Mouse (Mus musculus) midbrain, embryonic 10.5 days (tissue): ENCODE results near the gene Coa3. TPM values are rescaled to one million over a fixed set of nuclear protein-coding genes. Genes with fewer than 3 reads are reported as not detected.

Experiments used
- DNase-seq: peaks from one replicate; pipeline ENCODE4 v3.0.0-alpha.2; 2017; ENCODE audit warnings: low spot score
- H3K27ac ChIP-seq: fragments of 300-500 bp; sonication (generic); replicated peaks from 2 replicates; pipeline ENCODE4 v1.5.1; 2016; ENCODE audit warnings: mild to moderate bottlenecking
- H3K27me3 ChIP-seq: fragments of 300-500 bp; sonication (generic); 2 replicates; pipeline ENCODE4 v1.6.1; 2016; ENCODE audit warnings: low read depth, mild to moderate bottlenecking; ENCODE audit not compliant: poor library complexity, severe bottlenecking
- H3K36me3 ChIP-seq: fragments of 300-500 bp; sonication (generic); 2 replicates; pipeline ENCODE4 v1.6.1; 2016; ENCODE audit warnings: mild to moderate bottlenecking, moderate library complexity
- H3K4me1 ChIP-seq: fragments of 300-500 bp; sonication (generic); 2 replicates; pipeline ENCODE4 v1.6.1; 2016
- H3K4me3 ChIP-seq: fragments of 300-500 bp; sonication (generic); 2 replicates; pipeline ENCODE4 v1.5.1; 2016; ENCODE audit warnings: mild to moderate bottlenecking, moderate library complexity
- H3K9me3 ChIP-seq: fragments of 300-500 bp; sonication (generic); replicated peaks from 2 replicates; pipeline ENCODE4 v1.6.1; 2016; ENCODE audit warnings: mild to moderate bottlenecking
- WGBS: fragments of 180-500 bp; shearing (Covaris S2); methylation state at CpG from one replicate; pipeline ENCODE4 v1.1.7; 2016; 5-methylcytosine and 5-hydroxymethylcytosine counted together
- polyA plus RNA-seq: library from polyadenylated mRNA; unstranded; fragments of >200 nt; fragmentation: Nextera tagmentation; extraction: Ambion mirVana; gene quantifications from 2 replicates; pipeline ENCODE4 v1.2.1, GENCODE M21; 2016

Coa3 gene
- polyA plus RNA-seq, 1 experiment from 2014 or later, result 223 TPM

- no peak for DNase-seq
- H3K4me1 ChIP-seq, result no peaks in the 10 kb centered on the region
- no peaks in the 10 kb centered on the region for H3K27me3 ChIP-seq
- no peak overlapping the region for H3K4me3 ChIP-seq
- WGBS, result 40% methylated on average over 5 of the region's 5 CpGs
- no peak overlapping the region for H3K27ac ChIP-seq
- no peaks in the 10 kb centered on the region for H3K9me3 ChIP-seq
- H3K36me3 ChIP-seq, result no peaks in the 10 kb centered on the region
Measured at GRCm38 (mm10) chr11:101307744-101308143, 28.8 kb upstream of the Coa3 start.

DNA sequence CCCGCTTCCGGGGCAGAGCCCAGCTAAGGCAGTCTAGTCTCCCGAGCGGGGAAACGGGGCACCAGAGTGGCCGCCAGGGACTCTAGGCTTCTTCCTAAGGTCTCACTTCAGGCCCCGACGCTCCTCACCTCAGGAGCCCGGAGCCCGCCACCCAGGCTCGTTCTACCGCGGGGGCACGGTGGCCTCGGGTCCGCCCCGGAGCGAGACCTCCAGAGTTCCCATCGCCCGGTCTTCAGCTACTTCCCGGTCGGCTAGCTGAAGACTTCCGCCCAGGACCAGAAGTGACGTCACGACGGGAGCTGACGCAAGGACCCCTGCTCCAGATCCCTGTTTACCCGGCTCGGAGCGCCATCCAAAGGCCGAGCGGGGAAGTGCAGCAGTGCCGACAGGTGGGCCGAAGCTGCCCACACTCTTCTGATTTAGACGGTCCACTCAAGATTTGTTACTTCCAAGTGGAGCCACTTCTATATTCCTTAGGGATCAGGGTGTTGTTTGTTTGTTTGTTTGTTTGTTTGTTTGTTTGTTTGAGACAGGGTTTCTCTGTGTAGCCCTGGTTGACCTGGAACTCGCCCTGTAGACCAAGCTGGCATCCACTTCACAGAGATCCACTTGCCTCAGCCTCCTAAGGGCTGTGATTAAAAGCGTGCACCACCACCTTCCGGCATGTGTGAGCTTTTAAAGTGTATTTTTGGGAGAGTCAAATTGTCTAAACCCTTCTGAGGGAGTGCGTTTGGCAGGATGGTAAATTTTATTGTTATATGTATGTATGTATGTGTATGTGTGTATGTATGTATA is 23.3 kb upstream of the Coa3 start, which contains the start of gene Becn1:
Gene Becn1 (minus strand): TSS at position 283 of the 795 bp plus-strand sequence.
- Histone ChIP-seq H3K4me1 (peaks cover 22% of the 10 kb centered on the region), H3K27me3 (no peaks in the 10 kb centered on the region), H3K9me3 (no peaks in the 10 kb centered on the region), H3K36me3 (peaks cover 30% of the 10 kb centered on the region), H3K27ac (peak within 1 kb of the TSS; percentile 85), H3K4me3 (peak within 1 kb of the TSS; percentile 90)
- WGBS, result 7% methylated on average over 39 of the region's 39 CpGs
- peak; percentile 96 for DNase-seq

DNA sequence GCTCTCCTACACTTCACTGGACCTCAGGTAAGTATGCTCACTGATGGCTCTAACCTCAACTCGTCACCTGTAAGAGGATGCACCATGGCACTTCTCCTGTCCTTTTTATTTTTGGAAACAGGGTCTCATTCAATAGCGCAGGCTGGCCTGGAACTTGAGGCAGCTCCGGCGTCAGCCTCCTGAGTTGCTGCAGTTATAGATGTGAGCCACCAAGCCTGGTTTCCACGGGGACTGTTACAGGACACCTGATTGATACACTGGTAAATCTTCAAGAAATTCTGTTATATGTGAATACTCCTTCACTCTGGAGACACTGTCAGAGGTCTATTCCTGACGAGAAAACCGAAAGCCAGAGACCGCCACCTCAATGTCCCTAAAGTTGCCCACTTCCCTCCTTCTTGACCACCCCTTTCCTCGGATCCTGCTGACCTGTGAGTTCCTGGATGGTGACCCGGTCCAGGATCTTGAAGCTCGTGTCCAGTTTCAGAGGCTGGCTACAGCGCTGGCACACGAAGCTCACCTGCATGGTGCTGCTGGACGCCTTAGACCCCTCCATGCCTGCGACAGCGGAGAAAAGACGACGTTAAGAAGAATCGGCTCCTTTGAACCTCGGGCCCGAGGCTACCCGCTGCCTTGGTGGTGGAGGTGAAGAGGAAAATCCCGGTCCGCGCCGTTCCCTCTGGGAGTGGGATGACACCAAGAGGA is 22.5 kb upstream of the Coa3 start:
- Histone ChIP-seq H3K9me3 (no peaks in the 10 kb centered on the region), H3K27me3 (no peaks in the 10 kb centered on the region), H3K4me1 (peaks cover 22% of the 10 kb centered on the region), H3K27ac (peak overlapping the region; percentile 85), H3K36me3 (peaks cover 38% of the 10 kb centered on the region), H3K4me3 (peak overlapping the region; percentile 90)
- WGBS, result 16% methylated on average over 26 of the region's 26 CpGs
- no peak for DNase-seq

DNA sequence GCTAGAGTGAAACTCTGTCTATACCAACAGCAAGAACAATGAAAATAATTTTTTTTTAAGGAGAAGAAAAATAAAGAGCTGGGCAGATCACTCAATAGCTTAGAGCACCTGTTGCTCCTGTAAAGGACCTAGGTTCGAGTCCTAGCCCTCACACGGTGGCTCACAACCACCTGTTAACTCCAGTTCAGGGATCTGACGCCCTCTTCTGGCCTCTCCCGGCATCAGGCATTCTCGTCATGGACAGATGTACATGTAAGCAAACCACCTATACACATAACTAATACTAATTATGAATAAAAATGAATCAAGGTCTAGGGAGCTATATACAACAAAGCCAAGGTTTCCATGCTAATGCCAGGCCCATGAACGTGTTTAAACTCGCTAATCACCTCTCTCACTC is 22.0 kb upstream of the Coa3 start:
- H3K27me3 ChIP-seq, result no peaks in the 10 kb centered on the region
- peaks cover 42% of the 10 kb centered on the region for H3K36me3 ChIP-seq
- peak overlapping the region; percentile 90 for H3K4me3 ChIP-seq
- WGBS, result 72% methylated on average over 7 of the region's 7 CpGs
- no peaks in the 10 kb centered on the region for H3K9me3 ChIP-seq
- no peak for DNase-seq
- H3K4me1 ChIP-seq, result peaks cover 22% of the 10 kb centered on the region
- no peak overlapping the region for H3K27ac ChIP-seq

DNA sequence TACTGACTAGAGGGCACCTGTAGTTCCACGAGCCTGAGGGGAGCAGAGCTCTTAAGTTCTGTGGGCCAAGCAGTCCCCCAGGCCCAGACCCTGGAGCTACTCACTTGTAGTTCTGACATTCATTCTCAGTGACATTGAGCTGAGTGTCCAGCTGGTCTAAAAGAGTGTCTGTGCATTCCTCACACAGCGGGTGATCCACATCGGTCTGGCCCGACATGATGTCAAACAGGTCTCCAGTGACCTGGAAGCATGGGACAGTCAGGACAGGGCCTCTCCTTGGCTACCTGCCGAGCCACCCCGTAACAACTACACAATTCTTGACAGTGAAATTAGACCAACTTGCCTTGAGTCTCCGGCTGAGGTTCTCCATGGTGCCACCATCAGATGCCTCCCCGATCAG is 16.3 kb upstream of the Coa3 start:
- Histone ChIP-seq H3K9me3 (no peaks in the 10 kb centered on the region), H3K36me3 (peaks cover 97% of the 10 kb centered on the region), H3K4me3 (no peak overlapping the region), H3K27me3 (no peaks in the 10 kb centered on the region), H3K4me1 (peaks cover under 1% of the 10 kb centered on the region; the same call in 1 of the 2 replicates), H3K27ac (no peak overlapping the region)
- WGBS, result 89% methylated on average over 8 of the region's 8 CpGs
- no peak for DNase-seq

DNA sequence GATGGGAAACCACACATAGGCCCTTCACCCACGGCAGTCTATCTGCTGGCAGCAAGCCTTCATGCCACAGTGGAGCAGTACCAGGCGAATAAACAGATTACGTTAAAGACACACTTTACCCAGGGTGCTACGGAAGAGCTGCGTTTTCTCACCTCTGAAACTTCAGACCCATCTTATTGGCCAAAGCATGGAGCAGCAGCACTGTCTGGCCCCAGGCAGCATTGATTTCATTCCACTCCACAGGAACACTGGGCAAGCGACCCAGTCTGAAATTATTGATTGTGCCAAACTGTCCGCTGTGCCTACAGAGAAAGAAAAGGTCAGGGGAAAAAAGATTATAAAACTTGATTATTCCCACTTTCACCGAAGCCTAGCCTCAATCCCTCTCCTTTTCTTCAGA is 12.3 kb upstream of the Coa3 start:
- whole genome bisulfite sequencing, result 95% methylated on average over 8 of the region's 8 CpGs
- H3K4me3 ChIP-seq, result no peak overlapping the region
- no peak overlapping the region for H3K27ac ChIP-seq
- no peaks in the 10 kb centered on the region for H3K4me1 ChIP-seq
- no peaks in the 10 kb centered on the region for H3K27me3 ChIP-seq
- H3K9me3 ChIP-seq, result no peaks in the 10 kb centered on the region
- no peak for DNase-seq
- peaks cover 97% of the 10 kb centered on the region for H3K36me3 ChIP-seq

- H3K4me1 ChIP-seq, result peaks cover 12% of the 10 kb centered on the region
- H3K9me3 ChIP-seq, result no peaks in the 10 kb centered on the region
- H3K4me3 ChIP-seq, result no peak overlapping the region
- no peak overlapping the region for H3K27ac ChIP-seq
- 91% methylated on average over 9 of the region's 9 CpGs for WGBS
- no peaks in the 10 kb centered on the region for H3K27me3 ChIP-seq
- peaks cover 67% of the 10 kb centered on the region for H3K36me3 ChIP-seq
- no peak for DNase-seq
Measured at GRCm38 (mm10) chr11:101287306-101287705, 8.4 kb upstream of the Coa3 start.

GRCm38 (mm10) chr11:101283805-101284204 is 4.9 kb upstream of the Coa3 start:
- H3K4me3 ChIP-seq, result no peak overlapping the region
- peaks cover 32% of the 10 kb centered on the region for H3K36me3 ChIP-seq

GRCm38 (mm10) chr11:101282896-101283295 is 4.0 kb upstream of the Coa3 start:
- DNase-seq, result no peak
- Histone ChIP-seq H3K9me3 (no peaks in the 10 kb centered on the region), H3K4me3 (no peak overlapping the region), H3K27ac (no peak overlapping the region), H3K4me1 (peaks cover 24% of the 10 kb centered on the region), H3K36me3 (peaks cover 24% of the 10 kb centered on the region), H3K27me3 (peaks cover 17% of the 10 kb centered on the region)
- 31% methylated on average over 5 of the region's 5 CpGs for WGBS

More at GRCm38 (mm10) chr11:101283805-101284204, 4.9 kb upstream of the Coa3 start:
- Histone ChIP-seq H3K9me3 (no peaks in the 10 kb centered on the region), H3K4me1 (peaks cover 20% of the 10 kb centered on the region), H3K27me3 (peaks cover 17% of the 10 kb centered on the region), H3K27ac (no peak overlapping the region)
- 73% methylated on average over 4 of the region's 4 CpGs for WGBS
- DNase-seq, result no peak

- no peak for DNase-seq
- peaks cover 45% of the 10 kb centered on the region for H3K4me1 ChIP-seq
- 53% methylated on average over 7 of the region's 7 CpGs for WGBS
- H3K36me3 ChIP-seq, result peaks cover 20% of the 10 kb centered on the region
- H3K27ac ChIP-seq, result no peak overlapping the region
- H3K4me3 ChIP-seq, result no peak overlapping the region
- peaks cover 34% of the 10 kb centered on the region for H3K27me3 ChIP-seq
- H3K9me3 ChIP-seq, result no peaks in the 10 kb centered on the region
Measured at GRCm38 (mm10) chr11:101280837-101281236, 1.9 kb upstream of the Coa3 start.

- Histone ChIP-seq H3K27ac (peak overlapping the region; percentile 88), H3K4me3 (peak overlapping the region; percentile 88), H3K27me3 (peaks cover 43% of the 10 kb centered on the region), H3K4me1 (peaks cover 50% of the 10 kb centered on the region), H3K36me3 (peaks cover 16% of the 10 kb centered on the region), H3K9me3 (no peaks in the 10 kb centered on the region)
- no peak for DNase-seq
- WGBS, result 58% methylated on average over 14 of the region's 14 CpGs
Measured at GRCm38 (mm10) chr11:101279193-101279569, 267 bp upstream of the Coa3 start.

DNA sequence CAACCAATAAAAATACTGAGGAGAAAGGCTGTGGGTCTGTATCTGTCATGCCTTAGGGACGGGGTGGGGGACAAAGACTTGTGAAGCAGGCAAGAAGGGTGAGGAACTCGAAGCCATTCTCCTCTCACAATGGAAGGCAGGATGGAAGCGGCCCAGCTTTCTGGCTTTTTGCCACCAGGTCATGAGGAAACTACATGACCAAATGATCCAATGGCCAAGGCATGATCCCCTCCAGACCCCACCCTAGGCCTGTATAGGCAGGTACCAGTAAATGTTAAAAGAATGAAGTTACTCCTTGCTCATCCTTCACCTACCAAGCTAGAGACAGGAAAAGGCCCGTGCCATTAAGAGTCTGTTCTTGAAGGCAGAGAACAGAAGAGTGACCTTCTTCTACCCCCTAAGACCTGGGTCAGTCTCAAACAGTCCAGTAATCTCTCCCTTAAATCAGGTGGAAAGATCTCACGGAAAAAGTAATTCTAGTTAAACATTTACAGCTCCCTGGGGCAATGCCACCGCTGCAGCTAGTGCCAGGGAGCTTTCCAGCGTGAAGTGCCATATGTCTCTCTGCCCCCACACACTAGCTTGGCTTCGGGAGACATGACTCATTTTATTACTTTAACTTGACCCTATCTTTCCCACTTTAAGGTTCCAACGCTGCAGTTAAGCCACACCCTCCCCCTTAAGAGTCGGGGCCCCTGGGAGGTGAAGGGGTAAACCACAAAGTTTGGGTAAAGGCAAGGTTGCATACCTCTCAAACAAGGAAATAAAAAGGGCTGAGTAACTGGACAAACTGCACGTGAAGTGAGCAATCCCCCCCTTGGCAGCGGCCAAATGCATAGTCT is 1.3 kb downstream of the Coa3 start:
- H3K9me3 ChIP-seq, result no peaks in the 10 kb centered on the region
- peaks cover 16% of the 10 kb centered on the region for H3K36me3 ChIP-seq
- WGBS, result 79% methylated on average over 12 of the region's 12 CpGs
- peaks cover 38% of the 10 kb centered on the region for H3K4me1 ChIP-seq
- peak overlapping the region; percentile 88 for H3K4me3 ChIP-seq
- H3K27me3 ChIP-seq, result peaks cover 43% of the 10 kb centered on the region
- H3K27ac ChIP-seq, result peak overlapping the region; percentile 88
- DNase-seq, result no peak
